Mouse (Mus musculus): ENCODE data around the gene Klhl5. TPM values are rescaled to one million over a fixed set of nuclear protein-coding genes. Genes with fewer than 3 reads are reported as not detected.

The Klhl5 gene
- polyA plus RNA-seq, 1 experiment from 2014 or later: 52.0 TPM

DNA sequence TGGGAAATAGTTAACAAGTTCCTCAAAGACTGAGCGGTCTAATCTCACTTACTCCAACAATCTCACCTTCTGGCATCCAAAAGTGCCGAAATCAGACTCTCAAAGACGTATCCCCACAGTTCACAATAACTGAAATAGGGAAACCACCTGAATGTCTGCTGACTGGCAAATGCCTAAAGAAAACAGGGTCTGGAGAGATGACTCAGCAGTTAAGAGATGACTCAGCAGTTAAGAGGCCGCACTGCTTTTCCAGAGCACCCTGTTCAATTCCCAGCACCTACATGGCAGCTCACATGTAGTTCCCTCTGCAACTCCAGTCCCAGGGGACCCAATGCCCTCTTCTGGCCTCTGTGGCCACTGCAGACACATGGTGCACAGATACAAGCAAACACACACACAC is 29.3 kb upstream of the Klhl5 start:
- no peak for ATAC-seq (ENCODE audit: low FRiP score)
- H3K27ac ChIP-seq (replicated peaks): no peak overlapping the region
- no peak overlapping the region for H3K4me2 ChIP-seq
- no peak overlapping the region for H3K9ac ChIP-seq (replicated peaks)
- no peaks in the 10 kb centered on the region for H3K9me3 ChIP-seq (replicated peaks)
- no peaks in the 10 kb centered on the region for H3K36me3 ChIP-seq
- no peak overlapping the region for H3K4me3 ChIP-seq (replicated peaks)
- WGBS: 93% methylated on average over 4 of the region's 4 CpGs
- no peaks in the 10 kb centered on the region for H3K27me3 ChIP-seq (replicated peaks)
- no peaks in the 10 kb centered on the region for H3K4me1 ChIP-seq

DNA sequence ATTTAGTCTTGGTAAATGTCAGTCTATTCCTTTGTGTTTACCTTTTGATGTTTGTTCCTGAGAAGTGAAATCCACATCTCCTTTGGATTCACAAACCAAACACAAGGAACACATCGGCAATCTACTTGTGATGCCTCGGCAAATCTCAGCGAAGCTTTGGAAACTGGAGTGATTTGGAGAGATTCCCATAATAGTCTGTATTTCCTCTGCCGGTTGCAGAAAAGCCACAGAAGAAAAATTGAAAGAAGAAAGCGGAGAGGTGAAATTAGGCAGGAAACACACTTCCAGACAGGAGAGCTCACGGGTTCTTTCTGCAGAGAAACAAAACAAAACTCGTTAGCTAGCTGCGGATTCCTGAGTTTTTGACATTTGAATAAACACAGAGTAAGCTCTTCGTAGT is 27.5 kb upstream of the Klhl5 start:
- H3K4me2 ChIP-seq: peak overlapping the region; percentile 11; the same call in 1 of the 2 replicates
- no peaks in the 10 kb centered on the region for H3K4me1 ChIP-seq
- H3K27ac ChIP-seq (replicated peaks): no peak overlapping the region
- 75% methylated on average over 9 of the region's 9 CpGs for WGBS
- H3K9me3 ChIP-seq (replicated peaks): no peaks in the 10 kb centered on the region
- no peaks in the 10 kb centered on the region for H3K36me3 ChIP-seq
- no peak overlapping the region for H3K9ac ChIP-seq (replicated peaks)
- no peak for ATAC-seq (ENCODE audit: low FRiP score)
- no peak overlapping the region for H3K4me3 ChIP-seq (replicated peaks)
- no peaks in the 10 kb centered on the region for H3K27me3 ChIP-seq (replicated peaks)

DNA sequence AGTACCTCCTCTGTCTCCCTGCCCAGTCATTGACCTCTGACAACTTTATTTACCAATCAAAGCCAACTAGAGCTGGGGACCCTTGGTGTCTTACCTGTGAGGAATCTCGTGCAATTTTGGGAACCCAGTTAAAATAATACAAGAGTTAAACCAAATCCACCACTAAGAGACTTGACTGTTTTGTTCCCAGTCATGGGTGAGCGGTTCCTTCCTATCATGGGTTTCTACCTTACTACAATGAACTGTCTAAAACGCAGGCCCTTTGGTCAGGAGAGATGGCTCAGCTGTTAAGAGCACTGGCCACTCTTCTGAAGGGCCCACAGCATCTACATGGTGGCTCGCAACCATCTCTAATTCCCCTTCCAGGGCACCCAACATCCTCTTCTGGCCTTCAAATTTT is 25.5 kb upstream of the Klhl5 start:
- H3K27ac ChIP-seq (replicated peaks): no peak overlapping the region
- H3K4me3 ChIP-seq (replicated peaks): no peak overlapping the region
- H3K4me2 ChIP-seq: no peak overlapping the region
- no peaks in the 10 kb centered on the region for H3K36me3 ChIP-seq
- no peaks in the 10 kb centered on the region for H3K4me1 ChIP-seq
- WGBS: 89% methylated on average over 4 of the region's 4 CpGs
- H3K27me3 ChIP-seq (replicated peaks): no peaks in the 10 kb centered on the region
- H3K9ac ChIP-seq (replicated peaks): no peak overlapping the region
- no peaks in the 10 kb centered on the region for H3K9me3 ChIP-seq (replicated peaks)
- ATAC-seq (ENCODE audit: low FRiP score): no peak

DNA sequence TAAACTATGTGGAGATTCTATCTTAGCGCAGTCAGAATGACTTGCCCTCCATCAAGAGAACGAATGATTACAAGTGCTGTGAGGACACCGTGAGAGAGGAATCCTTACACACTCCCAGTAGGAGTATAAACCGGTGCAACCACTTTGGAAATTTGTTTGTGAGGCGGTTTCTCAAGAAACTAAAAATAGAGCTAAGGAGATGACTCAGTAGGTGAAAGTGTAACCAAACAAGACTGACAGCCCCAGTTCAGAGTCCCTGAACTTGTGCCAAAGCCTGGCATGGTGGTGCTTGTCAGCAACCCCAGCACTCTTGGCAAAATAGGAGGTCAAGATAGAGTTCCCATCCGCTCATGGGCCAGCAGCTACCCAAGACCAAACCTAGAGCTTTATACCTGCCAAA is 20.8 kb upstream of the Klhl5 start:
- ATAC-seq (ENCODE audit: low FRiP score): no peak
- no peak overlapping the region for H3K9ac ChIP-seq (replicated peaks)
- H3K4me1 ChIP-seq: no peaks in the 10 kb centered on the region
- no peak overlapping the region for H3K4me3 ChIP-seq (replicated peaks)
- H3K36me3 ChIP-seq: no peaks in the 10 kb centered on the region
- no peaks in the 10 kb centered on the region for H3K9me3 ChIP-seq (replicated peaks)
- 83% methylated on average over 6 of the region's 6 CpGs for WGBS
- H3K27ac ChIP-seq (replicated peaks): no peak overlapping the region
- H3K27me3 ChIP-seq (replicated peaks): no peaks in the 10 kb centered on the region
- H3K4me2 ChIP-seq: no peak overlapping the region

DNA sequence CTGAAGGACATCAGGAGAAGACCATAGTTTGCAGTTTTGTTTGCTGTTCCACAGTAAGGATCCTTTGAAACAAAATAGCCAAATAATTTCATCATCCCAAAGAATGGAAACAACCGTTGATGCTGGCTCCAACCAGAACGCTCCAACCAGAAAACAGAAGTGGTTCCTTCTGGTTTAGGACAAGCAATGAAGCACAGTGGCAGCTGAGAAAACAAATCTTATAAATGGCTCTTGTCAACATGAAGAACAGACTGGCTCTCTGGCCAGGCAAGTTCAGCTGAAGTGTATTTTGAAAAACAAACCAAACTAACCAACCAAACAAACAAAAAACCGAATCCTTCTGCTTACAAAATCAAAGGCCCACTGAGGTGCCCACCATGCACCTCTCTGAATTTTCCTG is 17.6 kb upstream of the Klhl5 start:
- 81% methylated on average over 3 of the region's 3 CpGs for WGBS
- no peaks in the 10 kb centered on the region for H3K4me1 ChIP-seq
- H3K27ac ChIP-seq (replicated peaks): no peak overlapping the region
- no peaks in the 10 kb centered on the region for H3K9me3 ChIP-seq (replicated peaks)
- ATAC-seq (ENCODE audit: low FRiP score): no peak
- H3K9ac ChIP-seq (replicated peaks): no peak overlapping the region
- no peaks in the 10 kb centered on the region for H3K36me3 ChIP-seq
- no peak overlapping the region for H3K4me3 ChIP-seq (replicated peaks)
- H3K27me3 ChIP-seq (replicated peaks): no peaks in the 10 kb centered on the region
- H3K4me2 ChIP-seq: no peak overlapping the region

DNA sequence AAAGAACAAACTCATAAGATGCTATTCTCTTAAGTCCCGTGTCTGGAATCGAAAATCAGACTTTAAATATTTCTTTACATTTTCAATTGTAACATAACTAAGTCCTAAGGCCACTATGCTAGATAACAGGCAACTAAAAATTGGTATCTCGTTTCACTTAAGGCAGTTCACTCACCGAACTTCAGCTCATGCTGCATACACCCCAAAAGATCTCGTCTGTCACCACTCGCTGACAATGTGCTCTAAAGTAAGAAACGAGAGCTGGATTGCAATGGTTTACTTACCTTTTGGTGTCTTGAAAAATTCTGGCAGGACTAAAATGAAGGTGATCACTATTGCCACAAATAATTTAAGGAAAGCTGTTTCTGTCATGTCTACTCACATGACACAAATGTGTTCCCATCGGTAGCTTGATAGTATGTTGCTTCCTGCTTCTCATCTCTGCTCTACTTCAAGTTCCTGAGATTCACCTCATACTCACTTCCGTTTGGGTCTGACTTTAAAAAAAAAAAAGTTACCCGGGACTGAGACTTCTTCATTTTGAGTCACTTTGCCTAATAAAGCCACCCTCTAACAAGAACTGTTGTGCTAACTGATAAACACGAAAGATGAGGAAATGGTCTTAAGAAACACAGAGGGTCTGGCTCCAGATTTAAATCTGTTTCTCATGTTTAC is 16.0 kb upstream of the Klhl5 start:
- H3K27me3 ChIP-seq (replicated peaks): no peaks in the 10 kb centered on the region
- WGBS: 74% methylated on average over 11 of the region's 11 CpGs
- H3K9ac ChIP-seq (replicated peaks): no peak overlapping the region
- H3K27ac ChIP-seq (replicated peaks): no peak overlapping the region
- no peaks in the 10 kb centered on the region for H3K36me3 ChIP-seq
- H3K4me1 ChIP-seq: no peaks in the 10 kb centered on the region
- no peak overlapping the region for H3K4me2 ChIP-seq
- no peak overlapping the region for H3K4me3 ChIP-seq (replicated peaks)
- no peak for ATAC-seq (ENCODE audit: low FRiP score)
- H3K9me3 ChIP-seq (replicated peaks): no peaks in the 10 kb centered on the region

DNA sequence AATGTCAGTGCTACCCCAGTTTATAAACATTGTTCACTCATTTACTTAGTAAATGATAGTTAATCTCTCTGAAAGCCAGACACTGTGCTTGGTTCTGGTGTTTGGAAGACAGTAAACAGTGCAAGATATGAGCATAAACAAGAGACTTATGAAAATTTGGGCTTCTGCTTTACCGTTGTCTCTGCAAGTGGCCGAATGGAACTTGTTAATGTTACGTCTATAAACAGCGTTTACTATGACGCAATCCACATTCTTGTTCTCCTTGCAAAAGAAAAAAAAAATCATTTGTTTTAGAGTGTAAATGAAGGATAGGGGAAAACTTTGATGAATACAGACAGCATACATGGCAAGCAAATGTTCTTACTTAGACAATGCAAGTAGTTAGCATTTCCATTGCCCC is 15.4 kb upstream of the Klhl5 start, which contains the start of gene Tmem156:
Tmem156 (minus strand) TSS at position 212 of the 400 bp plus-strand sequence.
- no peak within 1 kb of the TSS for H3K27ac ChIP-seq (replicated peaks)
- no peak within 1 kb of the TSS for H3K9ac ChIP-seq (replicated peaks)
- no peak for ATAC-seq (ENCODE audit: low FRiP score)
- no peaks in the 10 kb centered on the region for H3K27me3 ChIP-seq (replicated peaks)
- no peaks in the 10 kb centered on the region for H3K36me3 ChIP-seq
- H3K4me3 ChIP-seq (replicated peaks): no peak within 1 kb of the TSS
- H3K4me2 ChIP-seq: no peak within 1 kb of the TSS
- H3K9me3 ChIP-seq (replicated peaks): no peaks in the 10 kb centered on the region
- H3K4me1 ChIP-seq: no peaks in the 10 kb centered on the region
- WGBS: 71% methylated on average over 5 of the region's 5 CpGs

DNA sequence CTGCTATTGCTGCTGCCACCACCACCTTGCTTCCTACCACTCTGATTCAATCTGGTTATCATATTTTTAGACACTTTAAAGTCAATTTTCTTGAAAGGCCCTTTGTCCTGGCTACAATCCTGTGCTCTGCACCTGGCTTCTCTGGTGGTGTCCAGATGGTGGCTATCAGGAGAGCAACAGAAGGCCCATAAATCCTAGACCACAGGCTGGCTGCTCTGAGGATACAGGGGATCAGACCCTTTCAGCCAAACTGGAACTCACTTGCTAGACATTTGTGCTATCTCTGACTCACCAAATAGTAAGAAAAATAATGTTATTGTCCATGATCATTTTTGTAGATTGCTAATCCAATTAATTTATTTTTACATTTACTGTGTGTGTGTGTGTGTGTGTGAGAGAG is 13.6 kb upstream of the Klhl5 start:
- Histone ChIP-seq H3K4me3 (replicated peaks) (no peak overlapping the region), H3K4me2 (no peak overlapping the region), H3K9ac (replicated peaks) (no peak overlapping the region), H3K4me1 (no peaks in the 10 kb centered on the region), H3K36me3 (no peaks in the 10 kb centered on the region), H3K27ac (replicated peaks) (no peak overlapping the region), H3K27me3 (replicated peaks) (no peaks in the 10 kb centered on the region), H3K9me3 (replicated peaks) (no peaks in the 10 kb centered on the region)
- no peak for ATAC-seq (ENCODE audit: low FRiP score)

DNA sequence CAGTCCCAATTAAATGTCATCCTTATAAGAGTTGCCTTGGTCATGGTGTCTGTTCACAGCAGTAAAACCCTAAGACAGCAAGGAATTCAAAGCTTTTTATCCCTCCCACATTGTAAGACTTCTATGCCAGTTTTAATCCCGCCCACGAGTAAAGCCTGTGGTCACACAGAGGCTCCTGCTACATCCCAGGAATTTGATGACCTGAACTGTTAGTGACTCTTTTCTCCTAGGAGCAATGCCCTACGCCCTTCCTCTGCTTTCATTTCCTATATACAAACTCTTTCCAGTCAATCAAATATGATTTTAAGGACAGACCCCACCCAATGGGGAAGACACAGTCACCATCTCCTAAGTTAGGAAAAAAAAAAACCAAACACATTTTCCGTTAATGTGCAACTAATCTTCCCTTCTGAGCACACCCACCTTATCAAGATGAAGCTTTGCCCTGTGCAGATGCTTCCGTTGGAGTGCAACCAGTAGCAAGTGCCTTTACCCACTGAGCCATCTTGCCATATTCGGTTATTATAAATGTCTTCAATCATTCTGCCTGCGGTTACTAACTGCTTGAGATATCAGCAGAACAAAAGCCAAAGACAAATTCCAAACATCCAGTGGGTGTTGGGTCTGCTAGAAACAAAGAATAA is 12.3 kb upstream of the Klhl5 start:
- Histone ChIP-seq H3K4me1 (no peaks in the 10 kb centered on the region), H3K27ac (replicated peaks) (no peak overlapping the region), H3K4me2 (no peak overlapping the region), H3K4me3 (replicated peaks) (no peak overlapping the region), H3K27me3 (replicated peaks) (no peaks in the 10 kb centered on the region), H3K36me3 (no peaks in the 10 kb centered on the region), H3K9me3 (replicated peaks) (no peaks in the 10 kb centered on the region), H3K9ac (replicated peaks) (no peak overlapping the region)
- 92% methylated on average over 7 of the region's 7 CpGs for WGBS
- ATAC-seq (ENCODE audit: low FRiP score): no peak

DNA sequence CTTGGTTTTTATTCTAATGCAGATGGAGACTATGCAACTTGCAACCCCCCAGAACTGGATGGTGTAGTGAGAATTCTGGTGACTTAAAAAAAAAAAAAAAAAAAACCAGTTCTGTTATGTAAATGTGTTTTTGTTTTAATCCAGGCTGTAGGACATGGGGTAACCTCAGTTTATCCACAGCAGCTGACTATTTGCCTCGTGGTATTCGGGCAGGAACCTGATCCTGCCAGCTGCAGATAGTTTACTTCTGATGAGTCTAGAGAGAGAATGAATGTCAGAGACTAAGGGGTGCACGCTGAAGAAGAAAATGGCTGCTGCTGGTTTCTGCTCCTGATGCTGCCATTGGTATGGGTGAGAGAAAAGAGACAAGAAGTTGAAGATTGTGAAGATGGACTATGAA is 11.3 kb upstream of the Klhl5 start:
- no peaks in the 10 kb centered on the region for H3K27me3 ChIP-seq (replicated peaks)
- 92% methylated on average over 3 of the region's 3 CpGs for WGBS
- no peaks in the 10 kb centered on the region for H3K36me3 ChIP-seq
- H3K9me3 ChIP-seq (replicated peaks): no peaks in the 10 kb centered on the region
- H3K9ac ChIP-seq (replicated peaks): no peak overlapping the region
- H3K27ac ChIP-seq (replicated peaks): no peak overlapping the region
- no peaks in the 10 kb centered on the region for H3K4me1 ChIP-seq
- no peak for ATAC-seq (ENCODE audit: low FRiP score)
- no peak overlapping the region for H3K4me3 ChIP-seq (replicated peaks)
- H3K4me2 ChIP-seq: no peak overlapping the region

DNA sequence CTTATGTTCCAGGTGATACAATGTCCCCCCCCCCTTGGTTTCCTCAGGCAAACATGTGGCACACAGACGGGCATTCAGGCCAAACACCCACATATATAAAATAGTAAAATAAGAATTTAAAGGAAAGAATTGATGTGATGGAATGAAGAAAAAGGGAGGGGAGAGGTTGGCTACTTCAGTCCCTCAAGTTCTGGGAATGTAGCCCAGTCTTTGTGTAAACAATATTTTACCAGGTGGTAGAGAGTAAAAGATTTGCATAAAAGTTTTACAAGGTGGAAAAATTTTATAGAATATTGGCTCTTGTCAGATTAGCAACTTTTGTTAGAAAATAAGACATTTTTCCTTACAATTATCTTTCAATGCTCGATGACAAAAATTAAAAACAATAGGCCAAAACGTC is 10.5 kb upstream of the Klhl5 start:
- H3K36me3 ChIP-seq: no peaks in the 10 kb centered on the region
- H3K27ac ChIP-seq (replicated peaks): no peak overlapping the region
- no peak overlapping the region for H3K4me3 ChIP-seq (replicated peaks)
- H3K4me2 ChIP-seq: no peak overlapping the region
- H3K4me1 ChIP-seq: no peaks in the 10 kb centered on the region
- no peaks in the 10 kb centered on the region for H3K27me3 ChIP-seq (replicated peaks)
- 82% methylated on average over 3 of the region's 3 CpGs for WGBS
- no peaks in the 10 kb centered on the region for H3K9me3 ChIP-seq (replicated peaks)
- no peak overlapping the region for H3K9ac ChIP-seq (replicated peaks)
- no peak for ATAC-seq (ENCODE audit: low FRiP score)

DNA sequence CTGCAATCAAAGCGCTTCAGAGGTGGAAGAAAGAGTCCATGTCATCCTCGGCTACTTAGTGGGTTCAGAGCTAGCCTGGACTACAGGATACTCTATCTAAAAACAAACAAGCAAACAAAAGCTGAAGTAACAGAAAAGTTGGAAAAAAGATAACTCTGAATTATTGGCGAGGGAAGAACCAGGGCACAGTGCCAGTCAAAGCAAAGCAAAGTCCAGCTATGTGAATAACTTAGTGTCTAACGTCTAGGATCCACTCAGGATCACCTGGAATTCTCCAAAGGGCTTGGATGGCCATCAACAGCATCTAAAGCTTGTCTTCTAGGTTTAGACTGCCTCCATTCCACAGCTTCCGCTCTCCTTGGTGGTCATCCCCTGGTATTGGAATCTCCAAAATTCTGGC is 9.9 kb upstream of the Klhl5 start:
- H3K4me3 ChIP-seq (replicated peaks): no peak overlapping the region
- ATAC-seq (ENCODE audit: low FRiP score): no peak
- H3K4me1 ChIP-seq: no peaks in the 10 kb centered on the region
- H3K9me3 ChIP-seq (replicated peaks): no peaks in the 10 kb centered on the region
- H3K27ac ChIP-seq (replicated peaks): no peak overlapping the region
- no peak overlapping the region for H3K4me2 ChIP-seq
- H3K27me3 ChIP-seq (replicated peaks): no peaks in the 10 kb centered on the region
- H3K9ac ChIP-seq (replicated peaks): no peak overlapping the region
- WGBS: 85% methylated on average over 5 of the region's 5 CpGs
- no peaks in the 10 kb centered on the region for H3K36me3 ChIP-seq
